Mouse (Mus musculus) cerebellum, adult 9-11 months (tissue): ENCODE results near the gene Foxc1.

Source experiments
- DNase-seq: peaks from one replicate; pipeline ENCODE4 v3.0.0; 2022

Foxc1 gene

GRCm38 (mm10) chr13:31806428-31806832, at the start of gene Foxc1:
TSS of gene Foxc1 (plus strand) at chr13:31806633.
- no peak for DNase-seq

- no peak for DNase-seq
Observed at GRCm38 (mm10) chr13:31760411-31760810, 46.0 kb upstream of the Foxc1 start.

DNA sequence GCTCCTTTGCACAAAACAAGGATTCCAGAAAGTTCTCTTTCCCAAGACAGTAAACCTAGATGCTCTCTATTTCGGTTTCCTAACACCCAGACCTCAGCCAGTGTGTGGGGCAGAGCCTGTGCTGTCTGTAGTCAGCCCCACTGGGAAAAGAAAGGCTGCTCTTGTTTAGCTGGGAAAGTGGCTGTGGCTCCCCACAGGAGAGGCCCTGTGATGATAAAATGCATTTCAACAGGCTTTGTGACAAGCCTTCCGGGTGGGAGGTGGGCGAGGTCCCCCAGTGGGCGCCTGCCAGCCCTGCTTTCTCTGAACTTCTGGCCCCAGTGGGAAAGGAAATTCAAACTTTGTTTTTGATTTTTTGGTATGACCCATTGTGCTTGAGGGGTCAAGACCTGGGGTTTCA, 45.4 kb upstream of the Foxc1 start:
- DNase-seq, result no peak

DNA sequence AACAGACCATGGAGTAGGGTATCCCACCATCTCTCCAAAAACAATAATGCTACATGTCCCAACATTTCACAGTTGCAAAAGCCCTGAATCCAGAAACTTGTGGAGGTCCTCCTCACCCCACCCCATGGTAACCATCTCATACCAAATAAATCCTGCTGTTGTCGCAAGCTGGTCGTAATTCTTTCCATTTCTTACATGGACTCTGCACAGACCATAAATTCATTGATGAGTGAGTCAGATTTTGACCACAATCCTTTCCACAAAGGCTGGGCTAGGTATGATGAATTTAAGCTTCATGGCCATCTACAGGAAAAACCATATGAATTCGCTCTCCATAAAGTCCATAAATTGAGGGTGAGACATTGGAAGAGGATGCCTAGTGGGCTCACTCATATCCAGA, 42.0 kb upstream of the Foxc1 start:
- DNase-seq, result no peak

DNA sequence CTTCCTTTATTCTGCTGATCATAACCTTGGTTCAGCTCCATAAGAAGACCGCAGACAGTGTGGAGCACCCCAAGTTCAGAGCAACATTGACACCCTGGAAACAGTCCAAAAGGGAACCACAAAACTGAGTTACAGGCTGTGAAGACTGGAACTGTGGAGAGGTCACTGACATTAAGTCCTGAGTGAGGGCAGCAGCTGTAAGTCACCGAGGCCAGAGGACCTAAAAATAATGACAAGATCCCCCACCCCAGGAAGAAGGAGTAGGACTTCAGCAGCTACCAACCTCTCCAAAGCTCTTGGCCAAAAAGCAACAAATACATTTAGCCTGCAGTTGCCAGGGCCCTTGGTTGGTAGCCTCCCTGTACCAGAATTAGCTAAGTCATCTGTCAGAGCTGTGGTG, 40.9 kb upstream of the Foxc1 start:
- no peak for DNase-seq

DNA sequence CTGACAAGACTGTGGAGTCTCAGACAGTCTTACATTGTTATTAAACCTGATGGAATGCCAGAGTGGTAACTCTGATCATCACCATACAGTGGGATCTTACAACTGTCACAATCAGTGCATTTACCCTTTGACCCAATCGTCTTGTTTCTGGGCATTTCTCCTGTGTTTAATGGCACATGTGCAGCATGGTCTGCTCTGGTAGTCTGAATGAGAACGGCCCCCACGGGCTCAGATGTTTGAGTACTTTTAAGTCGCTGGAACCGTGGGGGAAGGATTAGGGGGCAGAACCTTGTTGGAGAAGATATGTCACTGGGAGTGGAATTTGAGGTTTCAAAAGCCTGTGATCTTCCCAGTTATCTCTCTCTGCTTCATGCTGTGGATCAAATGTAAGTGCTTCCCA, 33.6 kb upstream of the Foxc1 start:
- no peak for DNase-seq

- no peak for DNase-seq
Observed at GRCm38 (mm10) chr13:31775762-31776161, 30.7 kb upstream of the Foxc1 start.

GRCm38 (mm10) chr13:31779281-31779981, 27.0 kb upstream of the Foxc1 start:
- DNase-seq, result no peak

DNA sequence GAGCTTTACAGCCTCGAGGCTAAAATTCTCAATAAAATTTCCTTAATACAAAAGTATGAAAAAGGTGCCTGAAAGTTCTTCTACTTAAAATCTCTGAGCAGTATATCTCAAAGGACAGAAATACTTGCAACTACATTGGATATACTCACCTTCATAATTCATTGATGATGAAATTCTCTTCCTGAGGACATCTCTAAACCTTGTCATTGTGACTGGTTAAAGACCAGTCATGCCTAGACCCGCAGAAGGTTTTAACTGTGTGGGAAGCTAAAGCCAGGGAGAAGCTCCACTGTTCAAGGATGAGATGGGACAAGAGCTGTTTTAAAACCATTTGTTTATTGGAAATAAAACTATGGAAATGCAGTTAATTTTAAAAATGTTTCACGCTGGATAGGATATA, 26.1 kb upstream of the Foxc1 start:
- DNase-seq, result no peak

DNA sequence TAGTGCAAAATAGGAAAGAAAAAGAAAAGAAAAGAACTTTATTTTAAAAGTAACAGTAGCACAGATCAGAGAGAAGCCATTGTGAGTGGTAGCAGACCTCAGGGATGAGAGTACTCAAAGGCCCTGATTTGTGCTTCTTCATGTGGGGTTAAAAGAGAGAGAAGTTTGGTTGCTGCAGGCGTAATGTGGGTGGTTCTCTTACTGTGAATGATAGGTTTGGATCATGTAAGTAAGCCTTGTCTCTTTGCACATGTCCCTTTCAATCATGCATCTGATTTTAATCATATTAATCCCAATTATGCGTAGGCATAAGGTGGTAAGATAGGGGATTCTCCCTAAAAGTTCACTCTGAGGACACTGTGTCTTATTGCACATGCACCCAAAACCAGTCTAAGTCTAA, 24.4 kb upstream of the Foxc1 start:
- DNase-seq, result no peak

GRCm38 (mm10) chr13:31784757-31785156, 21.7 kb upstream of the Foxc1 start:
- DNase-seq, result no peak

DNA sequence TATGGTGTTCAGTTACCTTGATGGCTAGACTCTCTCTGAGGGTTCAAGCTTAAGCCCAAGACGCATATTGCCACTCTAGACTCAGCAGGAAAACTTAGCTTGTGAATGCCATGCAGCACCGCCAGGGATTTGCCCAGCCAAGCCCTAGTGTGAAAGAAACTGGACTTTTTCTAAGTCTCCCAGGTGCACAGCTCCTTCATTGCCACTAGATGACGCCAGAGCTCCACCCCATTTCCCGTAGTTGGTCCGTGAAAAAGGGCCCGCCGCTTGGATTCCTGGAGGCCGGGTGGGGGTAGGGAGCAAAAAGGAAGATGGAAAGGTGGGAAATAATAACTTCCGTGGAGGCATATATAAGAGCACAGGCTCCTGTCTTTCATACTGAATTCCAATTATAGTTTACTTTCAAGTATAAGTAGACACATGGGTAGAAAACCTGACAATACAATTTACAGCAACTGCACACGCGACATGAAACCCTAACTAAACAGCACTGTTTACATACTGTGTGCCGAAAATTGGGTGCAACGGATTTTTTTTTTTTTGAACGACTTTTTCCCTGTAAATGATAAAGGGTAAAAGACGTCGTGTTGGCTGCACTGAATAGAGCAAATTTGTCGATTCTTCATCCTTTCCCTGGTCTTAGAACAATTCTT, 13.8 kb upstream of the Foxc1 start:
- DNase-seq, result no peak

DNA sequence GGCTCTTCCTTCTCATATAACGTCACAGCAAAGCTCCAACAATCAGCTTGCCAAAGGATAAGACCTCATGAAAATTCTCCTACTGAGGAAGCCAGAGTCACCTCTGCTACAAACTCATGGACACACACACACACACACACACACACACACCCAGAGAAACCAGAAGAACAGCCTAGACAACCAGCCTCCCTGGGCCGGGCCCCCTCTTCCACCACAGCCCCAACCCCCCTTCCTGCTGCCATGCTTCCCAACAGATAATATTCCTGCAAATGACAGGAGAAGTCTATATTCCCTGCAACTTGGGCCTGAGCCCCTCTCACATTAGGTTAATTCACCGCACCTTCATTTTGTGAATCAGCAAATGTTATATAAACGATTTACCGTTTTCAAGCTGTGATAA, 13.3 kb upstream of the Foxc1 start:
- DNase-seq, result no peak

GRCm38 (mm10) chr13:31797346-31797745, 9.1 kb upstream of the Foxc1 start:
- DNase-seq, result no peak

GRCm38 (mm10) chr13:31798075-31798474, 8.4 kb upstream of the Foxc1 start:
- no peak for DNase-seq

GRCm38 (mm10) chr13:31800581-31801576, 5.6 kb upstream of the Foxc1 start:
- peak; percentile 58 for DNase-seq

DNA sequence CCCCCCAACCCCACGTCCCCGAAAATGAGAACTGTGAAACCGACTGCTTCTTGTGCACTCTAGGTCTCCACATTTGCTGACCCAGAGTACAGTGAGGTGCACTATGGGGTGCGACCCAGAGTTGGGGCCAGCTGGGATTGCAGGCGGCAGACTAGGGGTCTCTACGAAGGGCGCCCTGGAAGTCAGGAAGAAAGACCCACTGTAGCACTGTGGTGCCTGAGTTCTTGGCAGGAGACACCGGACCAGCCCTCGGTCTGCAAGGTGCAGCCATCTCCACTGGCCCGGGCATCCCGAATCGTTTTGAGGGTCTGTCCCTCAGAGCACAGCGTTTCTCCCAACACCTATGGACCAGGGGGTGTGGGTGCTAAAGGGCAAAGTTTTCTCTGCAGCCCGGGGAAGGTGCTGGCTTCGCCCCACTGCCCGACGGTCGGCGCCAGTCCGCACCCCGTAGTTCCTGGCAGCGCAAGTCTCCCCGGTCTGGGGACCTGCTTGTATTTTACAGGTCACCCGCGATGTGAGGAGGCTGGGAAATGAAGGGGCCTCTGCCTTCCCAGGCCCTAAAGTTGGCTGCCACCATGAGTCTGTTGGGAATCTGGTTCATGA, 4.6 kb upstream of the Foxc1 start:
- no peak for DNase-seq

- DNase-seq, result no peak
Observed at GRCm38 (mm10) chr13:31802447-31802846, 4.0 kb upstream of the Foxc1 start.

GRCm38 (mm10) chr13:31803166-31804093, 3.0 kb upstream of the Foxc1 start:
- no peak for DNase-seq

- no peak for DNase-seq
Observed at GRCm38 (mm10) chr13:31804571-31804970, 1.9 kb upstream of the Foxc1 start.

GRCm38 (mm10) chr13:31805831-31806427, 504 bp upstream of the Foxc1 start:
- no peak for DNase-seq
